Mouse (Mus musculus): ENCODE data around the gene Fut8.

GRCm38 (mm10) chr12:77484761-77485160 is 246.8 kb downstream of the Fut8 start:
- TF ChIP-seq FLI1 (IDR thresholded peaks at IDR 0.05; ENCODE audit: low read length) (no peak), GATA1 (IDR thresholded peaks at IDR 0.05; ENCODE audit: borderline replicate concordance, low read length) (no peak)
